Mouse (Mus musculus): ENCODE measurements around the gene AC161166.1.
A peak's percentile ranks its signal among the peaks of the same experiment; 100 is the strongest.
"Not testable (repeated sequence)": the region's sequence is repeated elsewhere in the genome, so short reads cannot be mapped to it uniquely, and the experiment has no call there.

Gene AC161166.1

GRCm38 (mm10) chr7:24485481-24485880, 26.8 kb downstream of the AC161166.1 start:
- DNase-seq (ENCODE audit: low spot score in 2 of 2) = no peak

- DNase-seq (ENCODE audit: low spot score in 2 of 2) = not testable (repeated sequence)
Measured at GRCm38 (mm10) chr7:24483291-24483690, 29.0 kb downstream of the AC161166.1 start.

- DNase-seq (ENCODE audit: low spot score in 2 of 2) = no peak
Measured at GRCm38 (mm10) chr7:24482208-24483020, 29.8 kb downstream of the AC161166.1 start.

GRCm38 (mm10) chr7:24481474-24482207, 30.6 kb downstream of the AC161166.1 start, which contains the start of gene Cadm4:
Gene Cadm4, plus strand, starts transcription at chr7:24482023.
- DNase-seq (ENCODE audit: low spot score in 2 of 2) = peak; percentile 73 to 80

- DNase-seq (ENCODE audit: low spot score in 2 of 2) = no peak
Measured at GRCm38 (mm10) chr7:24480986-24481473, 31.2 kb downstream of the AC161166.1 start.

GRCm38 (mm10) chr7:24480121-24480941, 31.9 kb downstream of the AC161166.1 start:
- no peak for DNase-seq (ENCODE audit: low spot score in 2 of 2)

- no peak for DNase-seq (ENCODE audit: low spot score in 2 of 2)
Measured at GRCm38 (mm10) chr7:24479685-24480084, 32.6 kb downstream of the AC161166.1 start.

- DNase-seq (ENCODE audit: low spot score in 2 of 2) = no peak
Measured at GRCm38 (mm10) chr7:24478911-24479310, 33.3 kb downstream of the AC161166.1 start.

GRCm38 (mm10) chr7:24476856-24477255, 35.4 kb downstream of the AC161166.1 start:
- no peak for DNase-seq (ENCODE audit: low spot score in 2 of 2)

GRCm38 (mm10) chr7:24476338-24476737, 35.9 kb downstream of the AC161166.1 start:
- no peak for DNase-seq (ENCODE audit: low spot score in 2 of 2)

- DNase-seq (ENCODE audit: low spot score in 2 of 2) = no peak
Measured at GRCm38 (mm10) chr7:24474811-24475506, 37.3 kb downstream of the AC161166.1 start.

GRCm38 (mm10) chr7:24473913-24474529, 38.2 kb downstream of the AC161166.1 start:
- DNase-seq (ENCODE audit: low spot score in 2 of 2) = peak in 1 of 2 experiments; percentile 58

- no peak for DNase-seq (ENCODE audit: low spot score in 2 of 2)
Measured at GRCm38 (mm10) chr7:24472937-24473336, 39.3 kb downstream of the AC161166.1 start.

GRCm38 (mm10) chr7:24472442-24472841, 39.8 kb downstream of the AC161166.1 start:
- no peak for DNase-seq (ENCODE audit: low spot score in 2 of 2)

- DNase-seq (ENCODE audit: low spot score in 2 of 2) = peak in 1 of 2 experiments; percentile 49
Measured at GRCm38 (mm10) chr7:24470356-24470755, 41.9 kb downstream of the AC161166.1 start.

- no peak for DNase-seq (ENCODE audit: low spot score in 2 of 2)
Measured at GRCm38 (mm10) chr7:24469126-24469525, 43.1 kb downstream of the AC161166.1 start.

- no peak for DNase-seq (ENCODE audit: low spot score in 2 of 2)
Measured at GRCm38 (mm10) chr7:24467886-24468285, 44.4 kb downstream of the AC161166.1 start.

- no peak for DNase-seq (ENCODE audit: low spot score in 2 of 2)
Measured at GRCm38 (mm10) chr7:24466835-24467234, 45.4 kb downstream of the AC161166.1 start.

GRCm38 (mm10) chr7:24462388-24463319, 49.6 kb downstream of the AC161166.1 start, which contains the start of gene Plaur:
Gene Plaur, plus strand, starts transcription at chr7:24462484.
- DNase-seq (ENCODE audit: low spot score in 2 of 2) = peak; percentile 51 to 59

Data from urinary bladder, postnatal 36 days (tissue).